Mouse (Mus musculus): ENCODE data around the gene Myh14.
A peak's percentile ranks its signal among the peaks of the same experiment; 100 is the strongest.

Gene Myh14

GRCm38 (mm10) chr7:44628402-44629034 is 42.1 kb downstream of the Myh14 start:
- peak; percentile 84 for DNase-seq

GRCm38 (mm10) chr7:44626966-44627365 is 43.7 kb downstream of the Myh14 start:
- DNase-seq: peak; percentile 70

GRCm38 (mm10) chr7:44626068-44626385 is 44.6 kb downstream of the Myh14 start:
- DNase-seq: peak; percentile 80

GRCm38 (mm10) chr7:44625241-44626067 is 45.2 kb downstream of the Myh14 start:
- DNase-seq: peak; percentile 76

GRCm38 (mm10) chr7:44624828-44625227 is 45.8 kb downstream of the Myh14 start:
- DNase-seq: peak; percentile 81

- DNase-seq: no peak
These were observed 46.2 kb downstream of the Myh14 start for GRCm38 (mm10) chr7:44624543-44624826.

GRCm38 (mm10) chr7:44623714-44624542 is 46.7 kb downstream of the Myh14 start:
- DNase-seq: peak; percentile 70

- DNase-seq: no peak
These were observed 53.6 kb downstream of the Myh14 start for GRCm38 (mm10) chr7:44617059-44617458.

GRCm38 (mm10) chr7:44615987-44616386 is 54.7 kb downstream of the Myh14 start:
- no peak for DNase-seq

- DNase-seq: no peak
These were observed 55.3 kb downstream of the Myh14 start for GRCm38 (mm10) chr7:44615309-44615708.

- DNase-seq: no peak
These were observed 56.5 kb downstream of the Myh14 start for GRCm38 (mm10) chr7:44614041-44614688.

GRCm38 (mm10) chr7:44612192-44612591 is 58.5 kb downstream of the Myh14 start:
- no peak for DNase-seq

- DNase-seq: no peak
These were observed 64.3 kb downstream of the Myh14 start for GRCm38 (mm10) chr7:44606171-44606901.

GRCm38 (mm10) chr7:44605436-44605835 is 65.2 kb downstream of the Myh14 start:
- no peak for DNase-seq

GRCm38 (mm10) chr7:44604619-44605018 is 66.0 kb downstream of the Myh14 start:
- no peak for DNase-seq

GRCm38 (mm10) chr7:44604139-44604606 is 66.5 kb downstream of the Myh14 start:
- no peak for DNase-seq

- no peak for DNase-seq
These were observed 67.3 kb downstream of the Myh14 start for GRCm38 (mm10) chr7:44603186-44603855.

GRCm38 (mm10) chr7:44602443-44602842 is 68.2 kb downstream of the Myh14 start:
- no peak for DNase-seq

GRCm38 (mm10) chr7:44601646-44602045 is 69.0 kb downstream of the Myh14 start:
- DNase-seq: no peak

GRCm38 (mm10) chr7:44600691-44601262 is 69.9 kb downstream of the Myh14 start:
- DNase-seq: no peak

- DNase-seq: no peak
These were observed 72.3 kb downstream of the Myh14 start for GRCm38 (mm10) chr7:44598336-44598735.

Measured in heart, adult 11 months (tissue).